Mouse (Mus musculus) kidney, embryonic 16.5 days (tissue): ENCODE data around the gene Proca1. TPM values are rescaled to one million over a fixed set of nuclear protein-coding genes. Genes with fewer than 3 reads are reported as not detected.
"Not testable (repeated sequence)": the region's sequence is repeated elsewhere in the genome, so short reads cannot be mapped to it uniquely, and the experiment has no call there.

Experiments
- ATAC-seq: fragments of 200-750 bp; cut with Nextera tagmentation; 2 replicates; pipeline ENCODE4 v1.8.0; 2017; ENCODE audit warnings: moderate TSS enrichment; ENCODE audit not compliant: low FRiP score, low TSS enrichment
- H3K27ac ChIP-seq: fragments of 300-500 bp; sonication (generic); 2 replicates; pipeline ENCODE4 v1.5.1; 2014; ENCODE audit warnings: low read length
- H3K27me3 ChIP-seq: fragments of 300-500 bp; sonication (generic); 2 replicates; pipeline ENCODE4 v1.6.1; 2014; ENCODE audit warnings: low read length, control low read depth, mixed read lengths; ENCODE audit not compliant: insufficient read depth
- H3K36me3 ChIP-seq: fragments of 300-500 bp; sonication (generic); 2 replicates; pipeline ENCODE4 v1.6.1; 2014; ENCODE audit warnings: low read length, control low read depth, mixed read lengths; ENCODE audit not compliant: insufficient read depth
- H3K4me1 ChIP-seq: fragments of 300-500 bp; sonication (generic); 2 replicates; pipeline ENCODE4 v1.6.1; 2014; ENCODE audit warnings: low read length, control low read depth, mixed read lengths; ENCODE audit not compliant: insufficient read depth
- H3K4me2 ChIP-seq: fragments of 300-500 bp; sonication (generic); replicated peaks from 2 replicates; pipeline ENCODE4 v1.6.1; 2014; ENCODE audit warnings: low read depth, low read length
- H3K4me3 ChIP-seq: fragments of 300-500 bp; sonication (generic); 2 replicates; pipeline ENCODE4 v1.5.1; 2014; ENCODE audit warnings: mild to moderate bottlenecking, low read length
- H3K9ac ChIP-seq: fragments of 300-500 bp; sonication (generic); replicated peaks from 2 replicates; pipeline ENCODE4 v1.6.1; 2014; ENCODE audit warnings: low read length
- H3K9me3 ChIP-seq: fragments of 300-500 bp; sonication (generic); 2 replicates; pipeline ENCODE4 v1.6.1; 2016; ENCODE audit warnings: low read length, control low read depth
- WGBS: fragments of 180-500 bp; shearing (Covaris S2); extraction: QIAGEN DNeasy Blood & Tissue Kit; methylation state at CpG from one replicate; pipeline ENCODE4 v1.1.7; 2014; 5-methylcytosine and 5-hydroxymethylcytosine counted together
- polyA plus RNA-seq: library from polyadenylated mRNA; unstranded; fragments of >200 nt; fragmentation: Nextera tagmentation; extraction: Ambion mirVana; gene quantifications from 2 replicates; pipeline ENCODE4 v1.2.1, GENCODE M21; 2015

Gene Proca1
- polyA plus RNA-seq, 1 experiment from 2014 or later: 4.5 TPM

DNA sequence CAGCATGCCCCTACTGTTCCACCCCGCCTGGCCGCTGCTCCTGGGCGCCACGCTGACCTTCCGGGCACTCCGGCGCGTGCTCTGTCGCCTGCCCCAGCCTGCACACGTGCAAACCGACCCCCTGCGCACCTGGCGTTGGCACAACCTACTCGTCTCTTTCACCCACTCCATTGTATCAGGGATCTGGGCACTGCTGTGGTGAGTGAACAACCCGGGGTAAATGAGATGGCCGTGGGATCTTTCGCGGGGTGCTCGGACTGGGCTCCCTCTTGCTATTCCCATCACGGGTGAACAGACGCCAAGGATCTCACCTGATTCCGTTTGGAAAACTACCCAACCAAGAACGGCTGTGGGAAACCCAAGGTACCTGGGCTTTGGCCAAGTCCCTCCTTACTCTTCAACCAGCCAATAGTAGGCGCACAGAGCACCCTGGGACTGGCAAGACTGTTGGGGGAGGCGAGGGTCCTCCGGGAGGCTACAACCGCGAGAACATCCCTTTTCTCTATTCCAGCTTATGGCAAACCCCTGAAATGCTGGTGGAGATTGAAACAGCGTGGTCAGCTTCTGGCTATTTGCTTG lies 14.2 kb upstream of the Proca1 start:
- Histone ChIP-seq H3K4me2 (peak overlapping the region; percentile 86), H3K9ac (peak overlapping the region; percentile 85), H3K36me3 (peaks cover 26% of the 10 kb centered on the region), H3K27me3 (no peaks in the 10 kb centered on the region), H3K4me1 (peaks cover 51% of the 10 kb centered on the region), H3K27ac (peak overlapping the region; percentile 95), H3K9me3 (no peaks in the 10 kb centered on the region), H3K4me3 (peak overlapping the region; percentile 73)
- under 1% methylated on average over 29 of the region's 29 CpGs for WGBS
- peak; percentile 10; the same call in 1 of the 2 replicates for ATAC-seq

DNA sequence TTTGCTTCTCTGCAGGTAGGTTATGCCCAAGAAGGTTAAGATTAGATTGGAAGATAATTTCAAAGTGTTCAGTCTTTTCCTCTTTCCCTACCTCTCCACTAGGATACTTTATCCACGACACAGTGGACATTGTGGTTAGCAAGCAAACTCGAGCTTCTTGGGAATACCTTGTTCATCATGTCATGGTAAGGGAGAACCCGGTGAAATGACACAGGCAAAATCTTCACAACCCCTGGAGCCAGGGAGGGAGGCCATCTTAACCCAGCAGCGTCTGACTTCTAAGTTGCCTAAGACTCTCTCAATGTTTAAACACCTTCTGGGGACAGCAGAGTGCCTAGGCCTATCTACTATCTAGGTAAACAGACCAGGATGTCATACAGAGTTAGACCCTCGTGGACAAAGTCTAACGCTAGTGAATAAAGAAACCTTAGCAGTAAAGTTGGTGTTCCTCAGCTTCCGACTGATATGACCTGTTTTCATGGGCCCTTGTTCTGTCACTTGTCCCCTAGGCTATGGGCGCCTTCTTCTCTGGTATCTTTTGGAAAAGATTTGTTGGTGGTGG lies 13.7 kb upstream of the Proca1 start:
- 27% methylated on average over 8 of the region's 8 CpGs for WGBS
- Histone ChIP-seq H3K9me3 (no peaks in the 10 kb centered on the region), H3K27ac (peak overlapping the region; percentile 95), H3K4me3 (peak overlapping the region; percentile 73), H3K27me3 (no peaks in the 10 kb centered on the region), H3K4me1 (peaks cover 55% of the 10 kb centered on the region), H3K36me3 (peaks cover 26% of the 10 kb centered on the region), H3K9ac (peak overlapping the region; percentile 85), H3K4me2 (peak overlapping the region; percentile 86)
- ATAC-seq: no peak

DNA sequence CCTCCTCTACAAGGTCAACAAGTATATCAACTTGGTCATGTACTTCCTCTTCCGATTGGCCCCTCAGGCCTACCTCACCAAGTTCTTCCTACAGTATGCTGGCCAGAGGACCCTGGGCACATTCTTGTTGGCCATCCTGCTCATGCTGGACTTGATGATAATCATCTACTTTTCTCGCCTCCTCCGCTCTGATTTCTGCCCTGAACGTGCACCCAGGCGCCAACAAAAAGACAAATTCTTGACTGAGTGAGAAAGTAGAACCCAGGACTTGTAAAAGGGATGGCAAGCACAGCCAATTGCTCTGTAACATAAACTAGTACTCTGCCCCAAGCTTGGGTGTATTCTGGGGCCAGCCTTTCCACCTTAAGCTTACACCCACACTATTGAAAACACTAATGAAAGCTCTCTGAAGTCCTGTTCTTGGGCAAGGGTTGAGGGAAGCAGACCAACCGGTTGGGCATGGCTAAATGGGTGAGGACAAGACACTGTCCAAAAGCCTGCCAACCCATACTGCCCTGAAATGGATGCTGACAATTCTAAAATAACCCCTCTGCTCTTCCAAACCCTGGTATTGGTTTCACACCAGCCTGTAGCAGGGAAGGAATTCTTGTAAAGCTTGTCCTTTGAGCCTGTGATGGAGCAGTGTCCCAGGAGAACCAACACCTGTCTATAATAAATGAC lies 13.0 kb upstream of the Proca1 start:
- Histone ChIP-seq H3K9me3 (no peaks in the 10 kb centered on the region), H3K9ac (peak overlapping the region; percentile 85), H3K27me3 (no peaks in the 10 kb centered on the region), H3K4me1 (peaks cover 55% of the 10 kb centered on the region), H3K36me3 (peaks cover 26% of the 10 kb centered on the region), H3K4me3 (peak overlapping the region; percentile 73; the same call in 1 of the 2 replicates), H3K27ac (peak overlapping the region; percentile 95; the same call in 1 of the 2 replicates), H3K4me2 (peak overlapping the region; percentile 86)
- no peak for ATAC-seq
- 68% methylated on average over 6 of the region's 6 CpGs for WGBS

DNA sequence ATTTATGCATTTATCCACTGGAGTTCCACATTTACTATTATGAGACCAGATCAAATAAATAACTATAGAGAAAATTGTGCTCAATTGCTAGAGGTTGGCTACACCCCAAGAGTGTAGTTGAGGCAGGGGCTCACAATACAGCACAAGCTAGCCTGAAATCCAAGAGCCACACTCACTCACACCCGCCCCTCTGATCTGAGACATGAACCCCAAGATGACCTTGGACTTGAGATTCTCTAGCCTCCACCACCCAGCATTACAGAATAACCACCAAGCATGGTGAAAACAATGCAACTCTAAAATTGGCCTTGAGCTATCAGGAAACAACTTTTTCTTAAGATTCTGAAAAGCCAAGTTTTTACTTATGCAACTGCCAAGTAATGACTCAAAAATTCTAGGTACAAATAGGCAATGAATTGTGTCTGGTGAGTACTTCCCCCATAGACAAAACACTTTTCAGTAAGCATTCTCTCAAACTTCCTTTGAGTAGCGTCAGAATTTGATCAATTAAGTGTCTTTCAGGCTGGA lies 11.3 kb upstream of the Proca1 start:
- peak overlapping the region; percentile 62 for H3K4me2 ChIP-seq
- no peaks in the 10 kb centered on the region for H3K27me3 ChIP-seq
- peak overlapping the region; percentile 97 for H3K9ac ChIP-seq
- no peak overlapping the region for H3K27ac ChIP-seq
- no peak for ATAC-seq
- WGBS: 38% methylated on average over 2 of the region's 2 CpGs
- peaks cover 53% of the 10 kb centered on the region for H3K4me1 ChIP-seq
- peaks cover 26% of the 10 kb centered on the region for H3K36me3 ChIP-seq
- H3K4me3 ChIP-seq: peak overlapping the region; percentile 90
- no peaks in the 10 kb centered on the region for H3K9me3 ChIP-seq

DNA sequence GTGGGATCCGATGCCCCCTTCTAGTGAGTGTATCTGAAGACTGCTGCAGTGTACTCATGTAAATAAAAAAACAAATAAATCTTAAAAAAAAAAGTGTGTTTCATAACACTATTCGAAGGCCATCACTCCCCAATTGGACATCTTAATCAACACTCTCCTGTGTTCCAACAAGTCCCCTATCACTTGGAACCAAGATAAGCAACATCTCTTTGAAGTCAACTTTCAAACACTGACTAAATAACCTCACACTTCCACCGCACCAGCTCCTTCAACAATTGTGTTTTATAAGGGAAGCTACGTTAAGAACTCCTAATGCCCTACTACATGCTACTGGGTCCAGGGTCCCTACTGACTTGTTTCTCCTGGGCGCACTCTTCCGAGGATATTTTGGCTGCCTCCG lies 10.7 kb upstream of the Proca1 start:
- no peak for ATAC-seq
- peak overlapping the region; percentile 91 for H3K27ac ChIP-seq
- 6% methylated on average over 7 of the region's 7 CpGs for WGBS
- H3K9ac ChIP-seq: peak overlapping the region; percentile 97
- H3K4me3 ChIP-seq: peak overlapping the region; percentile 90
- peaks cover 26% of the 10 kb centered on the region for H3K36me3 ChIP-seq
- peaks cover 53% of the 10 kb centered on the region for H3K4me1 ChIP-seq
- H3K27me3 ChIP-seq: no peaks in the 10 kb centered on the region
- peak overlapping the region; percentile 62 for H3K4me2 ChIP-seq
- H3K9me3 ChIP-seq: no peaks in the 10 kb centered on the region

DNA sequence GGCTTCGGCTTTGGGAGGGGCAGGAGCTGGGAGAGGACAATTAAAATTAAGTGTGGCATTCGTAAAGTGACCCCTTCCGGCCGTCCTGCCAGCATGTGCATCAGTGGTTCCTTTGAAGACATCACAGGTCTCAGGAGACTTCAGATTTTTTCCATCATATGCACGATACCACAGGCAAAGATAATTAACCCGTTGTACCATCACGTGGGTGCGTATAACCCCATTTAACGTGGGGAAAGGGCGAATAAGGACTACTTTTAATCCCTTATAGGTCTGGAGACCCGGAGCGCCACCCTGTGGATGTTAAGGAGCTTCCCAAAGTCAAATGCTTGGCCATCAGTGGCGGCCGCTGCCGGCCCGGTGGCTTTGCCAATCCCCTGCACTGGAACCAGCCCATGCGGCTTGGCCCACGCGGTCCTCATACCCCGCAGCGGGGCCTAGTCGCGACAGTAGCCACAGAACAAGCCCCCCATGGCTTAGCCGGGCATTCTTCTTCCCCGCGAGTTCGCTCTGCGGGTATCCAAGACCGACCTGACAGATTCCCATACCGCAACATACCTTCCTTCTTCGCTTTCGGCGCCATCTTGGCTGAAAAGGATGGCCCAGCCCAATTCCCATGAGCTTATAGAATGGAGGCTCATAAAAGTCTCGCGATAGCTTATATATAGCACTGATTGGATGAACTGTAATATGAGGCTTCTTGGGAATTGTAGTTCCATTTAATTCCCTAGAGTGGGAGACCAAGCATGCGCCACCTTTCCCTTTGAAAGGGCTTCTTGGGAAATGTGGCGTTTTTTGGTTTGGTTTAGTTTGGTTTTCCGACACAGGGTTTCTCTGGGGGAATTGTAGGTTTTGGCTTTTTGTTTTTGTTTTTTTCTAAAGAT lies 10.0 kb upstream of the Proca1 start, which contains the start of gene Rpl23a:
Rpl23a (minus strand) TSS at position 624 of the 884 bp plus-strand sequence.
- WGBS: under 1% methylated on average over 38 of the region's 38 CpGs
- peak within 1 kb of the TSS; percentile 97 for H3K9ac ChIP-seq
- H3K36me3 ChIP-seq: peaks cover 26% of the 10 kb centered on the region
- H3K27me3 ChIP-seq: no peaks in the 10 kb centered on the region
- peak within 1 kb of the TSS; percentile 90 for H3K4me3 ChIP-seq
- peak within 1 kb of the TSS; percentile 91 for H3K27ac ChIP-seq
- peak; percentile 87 for ATAC-seq
- peak within 1 kb of the TSS; percentile 62 for H3K4me2 ChIP-seq
- H3K9me3 ChIP-seq: no peaks in the 10 kb centered on the region
- peaks cover 53% of the 10 kb centered on the region for H3K4me1 ChIP-seq

DNA sequence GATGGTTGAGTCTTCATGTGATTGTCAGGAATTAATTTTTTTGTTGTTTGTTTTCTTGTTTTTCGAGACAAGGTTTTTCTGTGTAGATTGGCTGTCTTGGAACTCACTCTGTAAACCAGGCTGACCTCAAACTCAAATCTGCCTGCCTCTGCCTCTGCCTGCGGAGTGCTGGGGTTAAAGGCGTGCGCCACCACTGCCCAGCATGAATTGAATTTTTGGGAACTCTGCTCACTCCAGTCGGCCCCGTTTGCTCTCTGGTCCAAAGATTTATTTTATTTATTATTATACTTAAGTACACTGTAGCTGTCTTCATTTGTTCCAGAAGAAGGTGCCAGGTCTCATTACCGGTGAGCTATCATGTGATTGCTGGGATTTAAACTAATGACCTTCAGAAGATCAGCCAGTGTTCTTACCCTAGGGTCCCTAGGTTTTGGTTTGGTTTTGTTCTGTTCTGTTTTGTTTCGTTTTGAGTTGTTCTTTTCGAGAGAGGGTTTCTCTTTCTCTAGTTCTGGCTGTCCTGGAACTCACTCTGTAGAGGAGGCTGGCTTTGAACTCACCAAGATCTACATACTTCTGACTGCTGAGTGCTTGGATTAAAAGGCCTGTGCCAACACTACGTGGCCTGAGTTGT lies 9.2 kb upstream of the Proca1 start:
- H3K4me1 ChIP-seq: peaks cover 50% of the 10 kb centered on the region

DNA sequence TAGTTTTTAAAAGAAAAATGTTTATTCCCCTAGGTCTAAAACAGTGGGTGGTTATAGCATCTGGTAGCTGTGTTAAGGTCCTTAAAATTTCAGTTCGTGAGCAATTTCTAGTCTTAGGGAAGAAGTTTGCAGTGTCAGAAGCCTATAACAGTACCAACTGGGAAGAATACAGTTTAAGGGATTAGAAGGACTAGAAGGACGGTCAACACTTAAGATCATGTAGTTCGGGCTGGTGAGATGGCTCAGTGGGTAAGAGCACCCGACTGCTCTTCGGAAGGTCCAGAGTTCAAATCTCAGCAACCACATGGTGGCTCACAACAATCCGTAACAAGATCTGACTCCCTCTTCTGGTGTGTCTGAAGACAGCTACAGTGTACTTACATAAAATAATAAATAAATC lies 8.5 kb upstream of the Proca1 start:
- H3K9me3 ChIP-seq, H3K27me3 ChIP-seq, H3K9ac ChIP-seq, H3K4me2 ChIP-seq, H3K4me3 ChIP-seq, ATAC-seq, H3K27ac ChIP-seq: not testable (repeated sequence)
- WGBS: 91% methylated on average over 6 of the region's 6 CpGs
- Histone ChIP-seq H3K36me3 (peaks cover 23% of the 10 kb centered on the region), H3K4me1 (peaks cover 44% of the 10 kb centered on the region)

More for the DNA sequence above, 9.2 kb upstream of the Proca1 start:
- WGBS: 51% methylated on average over 10 of the region's 10 CpGs
- Histone ChIP-seq H3K4me3 (peak overlapping the region; percentile 90), H3K27me3 (no peaks in the 10 kb centered on the region), H3K4me2 (peak overlapping the region; percentile 48), H3K36me3 (peaks cover 26% of the 10 kb centered on the region), H3K27ac (peak overlapping the region; percentile 58; the same call in 1 of the 2 replicates), H3K9me3 (no peaks in the 10 kb centered on the region), H3K9ac (peak overlapping the region; percentile 57; the same call in 1 of the 2 replicates)
- ATAC-seq: no peak
